Mouse (Mus musculus) MEL (cell line): ENCODE measurements at regions not wholly inside any gene's neighbourhood (a gene's known extent, or its start where the extent isn't known, plus 50 kb on each side); places are given as distances from the start of the nearest gene placed in this dataset.

Source experiments
- SMC3 ChIP-seq: IDR thresholded peaks from 2 replicates; pipeline ENCODE4 v1.6.1; 2011; ENCODE audit warnings: low read depth, low read length, improper control_type of control experiment
- ZMIZ1 ChIP-seq: IDR thresholded peaks from 2 replicates; pipeline ENCODE4 v1.6.1; 2012; ENCODE audit warnings: low read depth, mild to moderate bottlenecking, inconsistent platforms, low read length, improper control_type of control experiment, moderate library complexity

DNA sequence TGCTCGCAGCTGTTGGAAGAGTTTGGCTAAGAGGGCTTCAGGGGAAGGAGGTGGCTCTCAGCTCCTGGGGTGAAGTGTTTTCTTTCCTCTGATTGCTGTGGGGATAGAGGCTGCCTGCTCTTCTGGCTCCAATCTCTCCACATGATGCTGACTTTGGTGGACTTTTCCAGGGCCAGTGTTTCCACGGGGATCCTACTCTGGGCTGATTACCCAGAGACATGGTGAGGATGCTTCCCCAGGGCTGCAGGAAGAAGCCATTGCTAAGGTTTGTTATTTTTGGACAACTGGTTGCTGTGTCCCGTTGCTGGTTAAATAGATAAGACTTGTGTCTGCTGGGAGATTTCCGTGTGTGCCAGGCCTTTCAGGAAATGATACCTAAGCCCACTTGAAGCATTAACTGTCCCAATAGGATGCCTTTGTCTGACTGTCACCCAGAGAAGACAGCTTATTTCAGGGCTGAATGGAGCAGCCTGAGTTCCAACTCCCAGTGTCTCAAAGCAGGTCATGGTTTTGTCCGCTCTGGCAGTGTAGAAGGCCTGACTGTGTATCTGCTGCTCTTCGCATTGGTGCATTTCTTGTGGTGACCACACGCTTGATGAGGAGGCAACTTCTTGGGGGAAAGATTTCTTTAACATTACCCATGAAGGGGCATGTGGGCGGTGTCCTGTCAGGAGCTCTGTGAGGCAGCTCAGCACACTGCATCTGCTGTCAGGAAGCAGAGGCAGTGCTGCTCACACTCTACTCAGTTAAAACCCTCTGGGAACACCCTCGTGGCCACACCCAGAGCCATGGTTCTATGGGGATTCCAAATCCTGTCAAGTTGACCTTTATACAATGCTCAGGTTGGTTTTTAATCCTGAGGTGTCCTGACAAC, 228.3 kb upstream of the Gadl1 start:
- TF ChIP-seq ZMIZ1 (no peak), SMC3 (no peak)
